Mouse (Mus musculus) erythroblast, embryonic 14.5 days (primary cell): ENCODE data around the gene Myh13.

Experiments
- GATA1 ChIP-seq: IDR thresholded peaks from 2 replicates; pipeline ENCODE4 v1.6.1; 2012; ENCODE audit warnings: low read length, inconsistent platforms, mixed read lengths
- TAL1 ChIP-seq: IDR thresholded peaks from 3 replicates; pipeline ENCODE4 v1.6.1; 2012; ENCODE audit warnings: low read length, inconsistent platforms, mixed read lengths

DNA sequence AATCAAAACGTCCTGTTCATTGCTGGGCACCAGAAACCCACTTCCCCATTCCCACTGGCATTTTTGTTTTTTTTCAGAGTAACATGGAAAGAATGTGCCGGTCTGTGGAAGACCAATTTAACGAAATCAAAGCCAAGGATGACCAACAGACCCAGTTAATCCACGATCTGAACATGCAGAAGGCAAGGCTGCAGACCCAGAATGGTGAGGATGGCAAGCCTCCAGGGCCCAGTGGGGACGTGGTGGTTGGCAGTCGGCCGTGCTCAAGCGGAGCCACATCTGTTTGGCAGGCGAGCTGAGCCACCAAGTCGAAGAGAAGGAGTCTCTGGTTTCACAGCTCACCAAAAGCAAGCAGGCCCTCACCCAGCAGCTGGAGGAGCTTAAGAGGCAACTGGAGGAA is 36.6 kb downstream of the Myh13 start:
- TF ChIP-seq GATA1 (no peak), TAL1 (no peak)
